Mouse (Mus musculus): Measurements from ENCODE around the gene Alg6.

Alg6 gene

GRCm38 (mm10) chr4:99714904-99715782, at the start of gene Alg6:
Gene Alg6 (plus strand): TSS chr4:99715664.
- DNase-seq (ENCODE audit: low read depth) = peak; percentile 81

GRCm38 (mm10) chr4:99670203-99670851, 45.1 kb upstream of the Alg6 start:
- no peak for DNase-seq (ENCODE audit: low read depth)

GRCm38 (mm10) chr4:99675191-99675590, 40.3 kb upstream of the Alg6 start:
- DNase-seq (ENCODE audit: low read depth) = no peak

GRCm38 (mm10) chr4:99683941-99684340, 31.5 kb upstream of the Alg6 start:
- DNase-seq (ENCODE audit: low read depth) = no peak

GRCm38 (mm10) chr4:99686308-99686707, 29.2 kb upstream of the Alg6 start:
- no peak for DNase-seq (ENCODE audit: low read depth)

- no peak for DNase-seq (ENCODE audit: low read depth)
These were observed 2.8 kb upstream of the Alg6 start for GRCm38 (mm10) chr4:99712583-99713183.

- no peak for DNase-seq (ENCODE audit: low read depth)
These were observed 1.5 kb upstream of the Alg6 start for GRCm38 (mm10) chr4:99713971-99714370.

- no peak for DNase-seq (ENCODE audit: low read depth)
These were observed 436 bp downstream of the Alg6 start for GRCm38 (mm10) chr4:99715783-99716416.

- DNase-seq (ENCODE audit: low read depth) = no peak
These were observed 2.4 kb downstream of the Alg6 start for GRCm38 (mm10) chr4:99717905-99718304.

- DNase-seq (ENCODE audit: low read depth) = no peak
These were observed 8.9 kb downstream of the Alg6 start for GRCm38 (mm10) chr4:99724331-99724730.

- DNase-seq (ENCODE audit: low read depth) = no peak
These were observed 10.5 kb downstream of the Alg6 start for GRCm38 (mm10) chr4:99725914-99726451.

GRCm38 (mm10) chr4:99739836-99740235, 24.4 kb downstream of the Alg6 start:
- DNase-seq (ENCODE audit: low read depth) = no peak

- DNase-seq (ENCODE audit: low read depth) = no peak
These were observed 37.0 kb downstream of the Alg6 start for GRCm38 (mm10) chr4:99752426-99752825.

- DNase-seq (ENCODE audit: low read depth) = no peak
These were observed 50.8 kb downstream of the Alg6 start for GRCm38 (mm10) chr4:99766303-99766702.

- no peak for DNase-seq (ENCODE audit: low read depth)
These were observed 51.3 kb downstream of the Alg6 start for GRCm38 (mm10) chr4:99766753-99767152.

GRCm38 (mm10) chr4:99770555-99770954, 55.1 kb downstream of the Alg6 start:
- DNase-seq (ENCODE audit: low read depth) = no peak

GRCm38 (mm10) chr4:99773041-99773440, 57.6 kb downstream of the Alg6 start:
- DNase-seq (ENCODE audit: low read depth) = no peak

- DNase-seq (ENCODE audit: low read depth) = no peak
These were observed 76.9 kb downstream of the Alg6 start for GRCm38 (mm10) chr4:99792365-99792764.
